Mouse (Mus musculus) layer of hippocampus, adult 18-20 months (tissue): Measurements from ENCODE around the gene Ess2. TPM values are rescaled to one million over a fixed set of nuclear protein-coding genes. Genes with fewer than 3 reads are reported as not detected.
A peak's percentile ranks its signal among the peaks of the same experiment; 100 is the strongest.
"Not testable (repeated sequence)": the region's sequence is repeated elsewhere in the genome, so short reads cannot be mapped to it uniquely, and the experiment has no call there.

Experiments used
- DNase-seq, 2 experiments: peaks; one replicate each; pipeline ENCODE4 v3.0.0; 2022; ENCODE audit warnings: low spot score in 2 of 2
- long read RNA-seq: library from polyadenylated mRNA; stranded (forward); transcript quantifications from one replicate; pipeline ENCODE4 v2.0.0, GENCODE M21; 2021
- total RNA-seq, 2 experiments: library from RNA; stranded (reverse); gene quantifications; 2 replicates each; pipeline ENCODE4 v1.2.3; 2021

Gene Ess2
- 10 to 100 TPM; 27.6 to 28.6 TPM for total RNA-seq
- long read RNA-seq, transcript Ess2-205 (10 exons, 2,785 nt), result minor isoform, 9 of 52 reads
- long read RNA-seq, transcript Ess2-201 (10 exons, 2,821 nt), result major isoform, 35 of 52 reads
- long read RNA-seq, partial matches to known transcripts, result 0 of 52 reads
- long read RNA-seq, other reads (novel, unspliced or antisense), result 8 of 52 reads

GRCm38 (mm10) chr16:17911052-17911595 lies at the start of gene Ess2:
TSS of gene Ess2 (minus strand) at chr16:17911348.
- peak; percentile 92 to 98 for DNase-seq

DNA sequence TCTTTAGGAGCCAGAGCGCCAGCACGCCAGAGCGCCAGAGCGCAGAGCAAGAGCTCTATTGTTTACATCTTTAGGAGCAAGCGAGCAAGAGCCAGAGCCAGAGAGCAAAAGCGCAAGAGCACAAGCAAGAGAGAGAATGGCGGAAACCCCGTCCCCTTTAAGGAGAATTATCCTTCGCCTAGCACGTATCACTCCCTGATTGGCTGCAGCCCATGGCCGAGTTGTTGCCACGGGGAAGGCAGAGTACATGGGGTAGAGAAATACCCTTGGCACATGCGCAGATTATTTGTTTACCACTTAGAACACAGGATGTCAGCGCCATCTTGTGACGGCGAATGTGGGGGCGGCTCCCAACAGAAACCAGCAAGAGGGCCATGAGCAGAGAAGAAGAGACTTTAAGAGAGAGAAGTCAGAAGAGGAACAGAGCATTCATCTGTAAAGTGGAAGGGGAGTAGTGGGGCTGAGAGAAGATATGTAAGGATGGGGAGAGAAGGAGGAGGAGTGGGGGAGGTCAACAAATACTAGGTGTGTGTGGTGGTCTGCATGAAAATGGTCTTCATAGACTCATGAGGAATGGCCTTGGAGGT lies 45.0 kb upstream of the Ess2 start:
- DNase-seq, result not testable (repeated sequence)

GRCm38 (mm10) chr16:17951618-17952017 lies 40.5 kb upstream of the Ess2 start:
- DNase-seq, result no peak

DNA sequence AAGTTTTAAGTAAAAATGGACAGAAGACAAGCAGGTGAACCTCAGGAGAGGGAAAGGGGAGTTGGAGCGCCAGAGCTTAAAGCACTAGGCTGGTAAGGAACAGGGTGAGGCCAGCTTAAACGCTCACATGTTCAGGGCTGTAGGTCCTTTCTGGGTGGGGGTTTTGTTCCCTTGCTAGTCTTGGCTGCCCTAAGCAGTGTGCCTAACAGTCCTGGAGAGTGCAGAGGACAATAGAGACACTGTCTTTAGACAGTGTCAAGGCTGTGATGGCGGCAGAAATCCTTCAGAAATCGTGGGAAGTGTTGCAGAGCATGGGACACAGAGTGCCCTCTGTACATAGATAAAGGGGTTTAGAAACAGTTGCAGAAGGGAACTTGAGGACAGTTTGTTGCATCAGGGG lies 38.9 kb upstream of the Ess2 start:
- no peak for DNase-seq

GRCm38 (mm10) chr16:17949421-17949877 lies 38.3 kb upstream of the Ess2 start:
- no peak for DNase-seq

DNA sequence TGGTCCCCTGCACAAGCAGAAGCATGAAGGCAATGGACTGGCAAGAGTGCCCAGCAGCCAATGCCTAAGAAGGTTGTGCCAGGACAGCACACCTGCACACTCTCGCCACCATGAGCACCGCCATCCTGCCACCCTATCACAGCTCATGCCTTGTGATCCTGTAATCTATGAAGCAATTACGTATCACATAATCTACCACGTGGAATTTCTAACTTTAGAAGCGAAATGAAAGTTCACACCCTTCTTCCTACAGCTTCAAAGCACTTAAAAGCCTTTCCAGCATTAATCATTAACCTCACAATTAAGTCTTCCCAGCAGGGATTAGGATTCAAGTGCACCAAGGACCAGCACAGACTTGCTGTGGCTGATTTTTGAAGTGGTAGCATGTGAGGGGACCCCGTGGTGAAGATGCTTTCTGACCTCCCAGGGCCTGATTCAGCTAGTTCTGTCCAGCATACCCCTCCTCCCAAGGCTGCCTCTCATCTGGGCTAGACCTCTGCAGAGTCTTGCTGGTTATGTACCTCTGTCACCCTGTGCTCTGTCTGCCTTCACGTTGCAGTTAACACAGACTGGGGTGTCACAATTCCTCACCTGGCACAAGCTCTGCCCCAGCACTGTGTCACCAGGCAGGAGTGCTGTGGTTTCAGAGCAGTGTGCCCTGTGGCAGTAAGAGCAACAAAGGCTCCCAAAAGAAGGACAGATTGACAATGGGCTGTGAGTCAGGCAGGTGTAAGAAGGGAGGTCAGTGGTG lies 34.1 kb upstream of the Ess2 start:
- DNase-seq, result no peak

GRCm38 (mm10) chr16:17943466-17943865 lies 32.3 kb upstream of the Ess2 start:
- DNase-seq, result no peak

DNA sequence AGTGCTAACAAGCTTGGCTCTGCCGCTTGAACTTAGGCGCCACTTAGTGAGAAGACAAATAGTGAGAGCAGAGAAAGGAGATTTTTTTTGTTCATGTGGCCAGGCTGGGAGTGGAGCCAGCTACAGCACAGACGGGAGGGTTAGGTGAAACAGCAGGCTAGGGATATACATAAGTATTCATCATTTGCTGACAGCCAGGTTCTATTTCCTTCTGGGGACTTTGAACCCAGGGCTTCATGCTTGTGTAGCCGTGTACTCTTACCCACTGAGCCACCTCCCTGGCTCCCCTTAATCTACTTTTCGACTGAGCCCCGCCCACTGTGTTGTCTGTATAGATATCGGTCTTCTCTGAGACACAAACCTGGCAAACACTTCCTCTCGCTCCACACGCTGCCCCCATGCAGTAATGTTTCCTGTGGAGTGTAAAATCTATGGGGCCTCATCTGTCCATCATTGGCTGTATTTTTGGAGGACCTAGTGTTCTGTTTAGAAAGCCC lies 28.2 kb upstream of the Ess2 start:
- DNase-seq, result no peak

- DNase-seq, result peak in 1 of 2 experiments; percentile 48
Measured at GRCm38 (mm10) chr16:17938821-17939220, 27.7 kb upstream of the Ess2 start.

DNA sequence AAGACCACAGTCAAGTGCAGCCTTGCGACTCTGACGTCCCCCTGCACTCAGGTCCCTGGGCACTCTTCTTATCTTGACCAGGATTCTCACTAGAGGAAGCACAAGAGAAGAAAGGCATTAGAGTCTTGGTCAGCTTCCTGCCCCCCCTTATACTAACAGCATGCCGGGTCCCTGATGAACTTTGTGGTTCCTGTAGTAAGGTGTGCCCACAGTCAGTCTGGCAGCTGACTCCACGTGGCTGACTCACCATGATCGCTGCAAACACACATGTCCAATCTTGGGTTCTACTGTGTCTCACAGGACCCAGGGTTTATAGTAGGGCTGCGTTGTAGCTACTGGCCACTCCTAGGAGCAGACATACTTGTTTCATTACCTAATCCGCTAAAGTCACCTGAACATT lies 27.0 kb upstream of the Ess2 start:
- DNase-seq, result no peak

DNA sequence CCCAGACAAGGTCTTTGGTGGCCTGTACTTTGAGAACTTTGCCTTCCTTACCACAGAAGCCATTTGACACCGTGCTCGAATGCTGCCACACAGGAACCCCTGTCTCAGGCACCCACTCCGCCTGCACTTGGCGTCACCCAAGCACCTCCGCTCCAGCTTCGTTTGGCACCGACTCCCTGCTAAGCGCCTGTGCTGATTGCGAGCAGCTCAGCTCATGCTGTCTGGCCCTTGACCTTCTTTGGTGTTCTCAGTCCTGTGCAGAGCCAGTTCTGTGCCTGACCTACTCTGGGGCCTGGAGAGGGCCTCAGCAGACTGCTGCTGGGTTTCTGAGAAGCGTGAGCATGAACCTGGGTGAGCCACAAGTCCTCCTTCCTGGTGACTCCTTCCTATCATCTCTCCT lies 25.6 kb upstream of the Ess2 start:
- no peak for DNase-seq

DNA sequence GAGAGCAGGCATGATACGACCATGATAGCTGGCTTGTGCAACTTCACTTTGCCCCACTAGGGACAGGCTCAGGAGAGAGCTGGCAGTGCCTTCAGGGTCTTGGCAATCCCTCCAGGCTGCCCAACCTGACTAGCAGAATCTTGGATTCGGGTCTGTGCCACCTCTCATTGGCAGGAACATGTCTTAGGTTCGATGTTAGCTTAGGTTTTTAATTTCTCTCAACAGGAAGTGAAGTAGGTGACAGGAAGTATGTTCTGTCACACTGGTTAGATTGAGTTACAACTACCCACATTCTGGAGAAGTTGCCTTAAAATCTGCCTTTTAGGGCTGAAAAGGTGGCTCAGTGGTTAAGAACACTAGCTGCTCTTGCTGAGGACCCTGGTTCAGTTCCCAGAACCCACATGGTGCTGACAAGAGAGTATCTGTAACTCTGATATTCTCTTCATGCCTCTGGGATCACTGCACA lies 23.3 kb upstream of the Ess2 start:
- DNase-seq, result no peak

DNA sequence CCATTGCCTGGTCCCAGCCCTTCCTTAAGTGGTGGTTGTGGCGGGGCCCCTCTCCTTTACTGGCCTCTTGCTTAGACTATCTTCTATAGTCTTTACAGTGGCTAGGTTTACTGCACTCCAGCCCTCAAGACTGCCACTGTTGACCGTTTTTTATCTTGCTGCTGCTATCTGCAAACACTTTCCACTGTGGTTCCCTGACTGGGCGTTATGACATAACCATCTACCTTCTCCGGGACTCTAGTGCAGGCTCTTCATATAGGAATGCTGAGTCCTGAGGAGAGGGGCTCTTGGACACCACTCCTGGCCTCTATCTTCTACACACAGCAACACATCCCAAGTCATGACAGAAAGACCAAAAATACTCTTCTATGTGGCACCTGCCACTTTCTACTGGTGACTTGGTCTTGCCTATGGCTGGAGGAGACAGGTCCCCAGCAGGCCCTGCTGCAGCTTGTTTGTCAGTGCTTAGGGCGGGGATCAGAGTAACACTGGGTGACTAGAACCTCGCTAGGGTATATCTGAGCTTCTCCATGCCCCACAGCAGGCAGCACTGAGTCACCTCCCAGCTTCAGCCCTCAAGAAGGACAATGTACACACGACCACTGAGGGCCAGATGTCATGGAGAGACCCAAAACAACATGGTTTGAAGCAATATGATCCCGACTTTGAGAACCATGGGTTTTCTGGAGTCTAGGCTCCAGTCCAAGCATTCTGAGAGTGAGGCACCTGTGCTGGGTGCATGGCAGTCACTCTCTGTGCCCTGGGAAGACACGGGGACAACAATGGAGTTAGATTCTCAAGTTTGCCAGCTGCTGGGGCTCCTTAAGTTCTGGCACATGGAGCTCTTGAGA lies 22.7 kb upstream of the Ess2 start:
- no peak for DNase-seq

- no peak for DNase-seq
Measured at GRCm38 (mm10) chr16:17931906-17932460, 20.8 kb upstream of the Ess2 start.

DNA sequence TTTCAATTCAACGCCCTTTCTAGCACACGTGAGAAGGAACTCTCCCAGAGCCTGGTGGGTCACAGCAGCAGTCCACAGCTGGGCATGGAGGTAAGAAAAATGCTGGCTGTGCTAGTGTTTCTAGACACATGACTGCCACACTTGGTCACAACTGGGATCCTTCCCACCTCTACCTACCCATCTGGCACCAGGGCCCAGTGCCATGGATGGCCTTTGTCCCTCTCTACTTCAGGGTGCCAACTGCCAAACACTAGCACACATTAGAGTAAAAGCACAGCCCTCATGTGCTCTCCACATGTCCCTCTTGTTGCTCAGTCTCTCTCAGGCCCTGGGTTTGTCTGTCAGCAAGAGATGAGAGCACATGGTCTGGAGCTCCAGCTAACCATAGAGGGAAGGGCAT lies 18.5 kb upstream of the Ess2 start:
- DNase-seq, result no peak

DNA sequence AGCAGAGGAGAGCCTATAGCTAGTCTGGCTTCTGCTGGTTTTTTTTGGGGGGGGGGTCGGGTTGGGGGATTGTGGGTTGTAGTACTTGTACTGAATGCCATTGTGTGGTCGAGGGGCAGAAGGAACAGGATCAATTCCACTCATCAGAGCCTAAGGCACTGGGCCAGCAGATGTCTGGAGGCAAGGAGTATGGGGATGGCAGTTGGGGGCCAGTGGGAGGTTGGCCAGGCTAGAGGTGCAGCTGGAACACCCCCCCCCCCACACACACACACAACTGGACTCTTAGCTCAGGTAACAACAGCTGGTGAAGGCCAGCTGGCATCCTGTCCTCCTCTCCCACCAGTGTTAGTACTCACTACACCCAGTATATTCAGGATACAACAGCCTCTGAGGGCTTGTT lies 18.1 kb upstream of the Ess2 start:
- no peak for DNase-seq

GRCm38 (mm10) chr16:17928627-17929104 lies 17.5 kb upstream of the Ess2 start:
- DNase-seq, result peak in 1 of 2 experiments; percentile 56

GRCm38 (mm10) chr16:17928087-17928580 lies 17.0 kb upstream of the Ess2 start, which contains the start of gene Slc25a1:
TSS of gene Slc25a1 (minus strand) at chr16:17928219.
- DNase-seq, result peak; percentile 75 to 83

- peak in 1 of 2 experiments; percentile 19 for DNase-seq
Measured at GRCm38 (mm10) chr16:17927351-17928082, 16.4 kb upstream of the Ess2 start.

GRCm38 (mm10) chr16:17922163-17922538 lies 11.0 kb upstream of the Ess2 start:
- DNase-seq, result no peak
